Mouse (Mus musculus) kidney, adult 18-20 months (tissue): ENCODE data around the gene Dido1.

Experiments used
- DNase-seq: peaks from one replicate; pipeline ENCODE4 v3.0.0; 2021

The Dido1 gene

GRCm38 (mm10) chr2:180709923-180710272, at the start of gene Dido1, which contains the start of gene Gid8:
Gene Dido1, minus strand, starts transcription at chr2:180709999.
Gene Gid8, plus strand, starts transcription at chr2:180710117.
- DNase-seq: peak; percentile 94

GRCm38 (mm10) chr2:180758513-180759263, 48.9 kb upstream of the Dido1 start:
- DNase-seq: no peak

GRCm38 (mm10) chr2:180756786-180757185, 47.0 kb upstream of the Dido1 start:
- no peak for DNase-seq

GRCm38 (mm10) chr2:180755896-180756295, 46.1 kb upstream of the Dido1 start:
- DNase-seq: peak; percentile 51

GRCm38 (mm10) chr2:180754976-180755688, 45.3 kb upstream of the Dido1 start:
- no peak for DNase-seq

- no peak for DNase-seq
Measured at GRCm38 (mm10) chr2:180748904-180749303, 39.1 kb upstream of the Dido1 start.

GRCm38 (mm10) chr2:180746569-180747192, 36.9 kb upstream of the Dido1 start:
- no peak for DNase-seq

GRCm38 (mm10) chr2:180745248-180745927, 35.6 kb upstream of the Dido1 start:
- DNase-seq: peak; percentile 88

GRCm38 (mm10) chr2:180743321-180743720, 33.5 kb upstream of the Dido1 start:
- no peak for DNase-seq

GRCm38 (mm10) chr2:180742820-180743219, 33.0 kb upstream of the Dido1 start:
- no peak for DNase-seq

GRCm38 (mm10) chr2:180741421-180741820, 31.6 kb upstream of the Dido1 start:
- no peak for DNase-seq

- DNase-seq: no peak
Measured at GRCm38 (mm10) chr2:180740349-180740748, 30.6 kb upstream of the Dido1 start.

GRCm38 (mm10) chr2:180737984-180738383, 28.2 kb upstream of the Dido1 start:
- DNase-seq: no peak

- DNase-seq: no peak
Measured at GRCm38 (mm10) chr2:180735232-180735631, 25.4 kb upstream of the Dido1 start.

GRCm38 (mm10) chr2:180731984-180732383, 22.2 kb upstream of the Dido1 start:
- DNase-seq: no peak

GRCm38 (mm10) chr2:180731036-180731435, 21.2 kb upstream of the Dido1 start:
- DNase-seq: no peak

- no peak for DNase-seq
Measured at GRCm38 (mm10) chr2:180727613-180728021, 17.8 kb upstream of the Dido1 start.

GRCm38 (mm10) chr2:180726658-180727442, 17.1 kb upstream of the Dido1 start:
- no peak for DNase-seq

GRCm38 (mm10) chr2:180725856-180726629, 16.2 kb upstream of the Dido1 start:
- DNase-seq: no peak

- no peak for DNase-seq
Measured at GRCm38 (mm10) chr2:180725414-180725778, 15.6 kb upstream of the Dido1 start.

- peak; percentile 72 for DNase-seq
Measured at GRCm38 (mm10) chr2:180724585-180725413, 15.0 kb upstream of the Dido1 start, which contains the start of gene Slc17a9. Gene Slc17a9, plus strand, starts transcription at chr2:180725263.
